Comparison of ENCODE assay signal across 9 mouse cellular contexts in genomic region chr17:29450899-29451840, GRCm38 (mm10). TPM values are rescaled to one million over a fixed set of nuclear protein-coding genes. Genes with fewer than 3 reads are reported as not detected.
DNase-seq lines count a peak whose midpoint lies in the region; ATAC-seq and TF ChIP-seq lines count a peak whose summit lies in the region.
"Had no signal": no experiment of that assay in that cellular context is flagged by ENCODE, and none has a peak within 500 bp of the region (broad histone marks: within the 10 kb centered on the region; RNA-seq: fewer than 3 reads in every experiment).

No protein-coding gene starts in this region.

- H3K9me3 ChIP-seq in E14TG2a.4 (ENCODE audit: low read length) = no peaks in the 10 kb centered on the region
- no peaks in the 10 kb centered on the region for H3K9me3 ChIP-seq in embryonic facial prominence, embryonic 13.5 days
- no peaks in the 10 kb centered on the region for H3K9me3 ChIP-seq in intestine, embryonic 15.5 days
- peaks cover 2% of the 10 kb centered on the region; the same call in 1 of the 2 replicates for H3K9me3 ChIP-seq in liver, embryonic 14.5 days (ENCODE audit: control insufficient read depth, low read length)
- no peaks in the 10 kb centered on the region for H3K9me3 ChIP-seq in neural tube, embryonic 15.5 days (replicated peaks)

- H3K36me3 ChIP-seq in E14TG2a.4 (ENCODE audit: insufficient read depth, low read length) = no peaks in the 10 kb centered on the region
- H3K36me3 ChIP-seq in embryonic facial prominence, embryonic 13.5 days = no peaks in the 10 kb centered on the region
- H3K36me3 ChIP-seq in intestine, embryonic 15.5 days = no peaks in the 10 kb centered on the region
- H3K36me3 ChIP-seq in liver, embryonic 14.5 days (replicated peaks; ENCODE audit: control insufficient read depth, insufficient read depth, low read depth) = no peaks in the 10 kb centered on the region
- H3K36me3 ChIP-seq in neural tube, embryonic 15.5 days = no peaks in the 10 kb centered on the region
- H3K36me3 ChIP-seq: G1E had no signal

- peak overlapping the region; percentile 52 for H3K4me2 ChIP-seq in embryonic facial prominence, embryonic 13.5 days
- H3K4me2 ChIP-seq in intestine, embryonic 15.5 days (replicated peaks) = peak overlapping the region; percentile 56
- peak overlapping the region; percentile 14 for H3K4me2 ChIP-seq in liver, embryonic 14.5 days (ENCODE audit: low read depth)
- H3K4me2 ChIP-seq in neural tube, embryonic 15.5 days = peak overlapping the region; percentile 43

- no peak for ATAC-seq in embryonic facial prominence, embryonic 13.5 days (ENCODE audit: insufficient number of reproducible peaks, insufficient read depth, low FRiP score, low TSS enrichment, low read depth)
- ATAC-seq in intestine, embryonic 15.5 days = peak; percentile 72
- ATAC-seq in liver, embryonic 14.5 days (ENCODE audit: insufficient read depth) = no peak
- ATAC-seq in neural tube, embryonic 15.5 days (ENCODE audit: low FRiP score) = no peak
- no peak for ATAC-seq in CD4-positive, CD25-positive, alpha-beta regulatory T cell, adult 4 months

- no peak for TF ChIP-seq CTCF in E14TG2a.4 (conservative IDR thresholded peaks at IDR 0.05; ENCODE audit: low read length)
- TF ChIP-seq CTCF in liver, embryonic 14.5 days (IDR thresholded peaks at IDR 0.05; ENCODE audit: low read depth) = no peak

- no peak for TF ChIP-seq EP300 in liver, embryonic 14.5 days (IDR thresholded peaks at IDR 0.05; ENCODE audit: low read depth)

- peak overlapping the region; percentile 60 for H3K4me3 ChIP-seq in E14TG2a.4 (replicated peaks; ENCODE audit: low read length)
- H3K4me3 ChIP-seq in embryonic facial prominence, embryonic 13.5 days = peak overlapping the region; percentile 16
- H3K4me3 ChIP-seq in intestine, embryonic 15.5 days (replicated peaks) = no peak overlapping the region; the same call in 1 of the 2 replicates
- no peak overlapping the region for H3K4me3 ChIP-seq in liver, embryonic 14.5 days (ENCODE audit: insufficient read depth in 1 of 2, low read depth in 2 of 2, low read length in 2 of 2)
- H3K4me3 ChIP-seq in neural tube, embryonic 15.5 days (replicated peaks) = no peak overlapping the region

- H3K9ac ChIP-seq in embryonic facial prominence, embryonic 13.5 days = peak overlapping the region; percentile 49
- H3K9ac ChIP-seq in intestine, embryonic 15.5 days = peak overlapping the region; percentile 23
- H3K9ac ChIP-seq in liver, embryonic 14.5 days (replicated peaks) = no peak overlapping the region
- no peak overlapping the region for H3K9ac ChIP-seq in neural tube, embryonic 15.5 days (replicated peaks)

- H3K27ac ChIP-seq in embryonic facial prominence, embryonic 13.5 days = peak overlapping the region; percentile 78
- H3K27ac ChIP-seq in intestine, embryonic 15.5 days = peak overlapping the region; percentile 79
- no peak overlapping the region for H3K27ac ChIP-seq in liver, embryonic 14.5 days
- no peak overlapping the region for H3K27ac ChIP-seq in neural tube, embryonic 15.5 days (replicated peaks)

- no peaks in the 10 kb centered on the region for H3K27me3 ChIP-seq in E14TG2a.4 (ENCODE audit: insufficient read depth, low read length)
- H3K27me3 ChIP-seq in embryonic facial prominence, embryonic 13.5 days = no peaks in the 10 kb centered on the region
- H3K27me3 ChIP-seq in intestine, embryonic 15.5 days (replicated peaks) = no peaks in the 10 kb centered on the region
- H3K27me3 ChIP-seq in liver, embryonic 14.5 days (ENCODE audit: control insufficient read depth, insufficient read depth, low read length) = peaks cover 6% of the 10 kb centered on the region; the same call in 1 of the 2 replicates
- no peaks in the 10 kb centered on the region for H3K27me3 ChIP-seq in neural tube, embryonic 15.5 days (replicated peaks)

- intact Hi-C loops in left cerebral cortex, postnatal 4 days (cut with DNase I) = no loop called here

- 7% methylated on average over 34 of the region's 34 CpGs for WGBS in embryonic facial prominence, embryonic 13.5 days
- 10% methylated on average over 34 of the region's 34 CpGs for WGBS in intestine, embryonic 15.5 days
- WGBS in liver, embryonic 14.5 days (ENCODE audit: insufficient replicate concordance) = 37% methylated on average over 34 of the region's 34 CpGs
- 7% methylated on average over 34 of the region's 34 CpGs for WGBS in neural tube, embryonic 15.5 days

- no peak for DNase-seq in liver, embryonic 14.5 days (ENCODE audit: low read depth in 3 of 3, low spot score in 3 of 3)
- no peak for DNase-seq in gastrocnemius, adult 18-20 months (ENCODE audit: low spot score)
- no peak for DNase-seq in left cerebral cortex, postnatal 4 days

- peaks cover 79% of the 10 kb centered on the region for H3K4me1 ChIP-seq in E14TG2a.4 (replicated peaks; ENCODE audit: low read depth, low read length)
- peaks cover 15% of the 10 kb centered on the region for H3K4me1 ChIP-seq in embryonic facial prominence, embryonic 13.5 days
- peaks cover 21% of the 10 kb centered on the region for H3K4me1 ChIP-seq in intestine, embryonic 15.5 days (replicated peaks)
- peaks cover 38 to 47% of the 10 kb centered on the region in 2 experiments for H3K4me1 ChIP-seq in liver, embryonic 14.5 days (replicated peaks; ENCODE audit: control insufficient read depth in 2 of 2, insufficient read depth in 2 of 2, low read length in 1 of 2)
- peaks cover 12% of the 10 kb centered on the region for H3K4me1 ChIP-seq in neural tube, embryonic 15.5 days

RNA-seq across cellular contexts. Expression of gene Pim1, which starts 39.4 kb away (rescaled TPM):
- polyA plus RNA-seq in embryonic facial prominence, embryonic 13.5 days (2015; fragmentation: Nextera tagmentation; extraction: Ambion mirVana) = 16.1 and 17.4 TPM in 2 replicates
- polyA plus RNA-seq in intestine, embryonic 15.5 days (2015; fragmentation: Nextera tagmentation; extraction: Ambion mirVana) = 13.4 TPM in 2 replicates
- 61.4 and 64.5 TPM in 2 replicates for polyA plus RNA-seq in liver, embryonic 14.5 days (2012; rRNA removed)
- polyA plus RNA-seq in liver, embryonic 14.5 days (2014; fragmentation: Nextera tagmentation; extraction: Ambion mirVana) = 60.4 and 69.9 TPM in 2 replicates
- polyA plus RNA-seq in neural tube, embryonic 15.5 days (2015; fragmentation: Nextera tagmentation; extraction: Ambion mirVana) = 9.0 and 15.8 TPM in 2 replicates
- total RNA-seq in gastrocnemius, adult 18-20 months (2021) = 10 to 100 TPM; 18.8 to 25.4 TPM
- 10 to 100 TPM; 10.5 to 12.3 TPM for total RNA-seq in left cerebral cortex, postnatal 4 days (2021)
- 100 to 1,000 TPM; 484 to 510 TPM for polyA plus RNA-seq in CD4-positive, CD25-positive, alpha-beta regulatory T cell, adult 4 months (2017; shearing (Covaris generic))

Comparison
In these comparisons a context has a peak if more than half of its experiments do, and no peak if none do; other contexts are left out.
1. H3K4me3 ChIP-seq: peak in E14TG2a.4 (single experiment) and embryonic facial prominence, embryonic 13.5 days (single experiment); none in intestine, embryonic 15.5 days (single experiment), liver, embryonic 14.5 days (0 of 2) and neural tube, embryonic 15.5 days (single experiment).
2. H3K27ac ChIP-seq: peak in embryonic facial prominence, embryonic 13.5 days (single experiment) and intestine, embryonic 15.5 days (single experiment); none in liver, embryonic 14.5 days (single experiment) and neural tube, embryonic 15.5 days (single experiment).
3. H3K9ac ChIP-seq: peak in embryonic facial prominence, embryonic 13.5 days (single experiment) and intestine, embryonic 15.5 days (single experiment); none in liver, embryonic 14.5 days (single experiment) and neural tube, embryonic 15.5 days (single experiment).
4. RNA of gene Pim1, which starts 39.4 kb away (polyA plus RNA-seq): 484 to 510 TPM in CD4-positive, CD25-positive, alpha-beta regulatory T cell, adult 4 months; 60.4 to 69.9 TPM in liver, embryonic 14.5 days, 16.1 to 17.4 TPM in embryonic facial prominence, embryonic 13.5 days, 13.4 TPM in intestine, embryonic 15.5 days and 9.0 to 15.8 TPM in neural tube, embryonic 15.5 days; every median in the first group is over 4 times any median in the second.
5. Peak in every context shown above with its lines, with median percentiles within 50 percentile points of each other: H3K4me2 ChIP-seq.